Mouse (Mus musculus) hindbrain, embryonic 13.5 days (tissue): ENCODE measurements around the gene Bach2. TPM values are rescaled to one million over a fixed set of nuclear protein-coding genes. Genes with fewer than 3 reads are reported as not detected.

Experiments
- ATAC-seq: fragments of 200-750 bp; cut with Nextera tagmentation; 2 replicates; pipeline ENCODE4 v1.8.0; 2017; ENCODE audit warnings: moderate TSS enrichment; ENCODE audit not compliant: low FRiP score
- H3K27ac ChIP-seq: fragments of 300-500 bp; sonication (generic); 2 replicates; pipeline ENCODE4 v1.5.1; 2015; ENCODE audit warnings: inconsistent platforms, mild to moderate bottlenecking, moderate library complexity
- H3K27me3 ChIP-seq: fragments of 300-500 bp; sonication (generic); 2 replicates; pipeline ENCODE4 v1.6.1; 2015; ENCODE audit warnings: mild to moderate bottlenecking, inconsistent platforms
- H3K36me3 ChIP-seq: fragments of 300-500 bp; sonication (generic); 2 replicates; pipeline ENCODE4 v1.6.1; 2015; ENCODE audit warnings: mild to moderate bottlenecking, inconsistent platforms
- H3K4me1 ChIP-seq: fragments of 300-500 bp; sonication (generic); replicated peaks from 2 replicates; pipeline ENCODE4 v1.6.1; 2015; ENCODE audit warnings: inconsistent platforms
- H3K4me2 ChIP-seq: fragments of 300-500 bp; sonication (generic); 2 replicates; pipeline ENCODE4 v1.6.1; 2015; ENCODE audit warnings: inconsistent platforms, mild to moderate bottlenecking, moderate library complexity
- H3K4me3 ChIP-seq: fragments of 300-500 bp; sonication (generic); 2 replicates; pipeline ENCODE4 v1.5.1; 2015; ENCODE audit warnings: mild to moderate bottlenecking, inconsistent platforms
- H3K9ac ChIP-seq: fragments of 300-500 bp; sonication (generic); 2 replicates; pipeline ENCODE4 v1.6.1; 2015; ENCODE audit warnings: mild to moderate bottlenecking, inconsistent platforms
- H3K9me3 ChIP-seq: fragments of 300-500 bp; sonication (generic); 2 replicates; pipeline ENCODE4 v1.6.1; 2016; ENCODE audit warnings: inconsistent platforms
- WGBS: fragments of 180-500 bp; shearing (Covaris S2); methylation state at CpG from one replicate; pipeline ENCODE4 v1.1.7; 2015; 5-methylcytosine and 5-hydroxymethylcytosine counted together
- polyA plus RNA-seq: library from polyadenylated mRNA; unstranded; fragments of >200 nt; fragmentation: Nextera tagmentation; extraction: Ambion mirVana; gene quantifications from 2 replicates; pipeline ENCODE4 v1.2.1, GENCODE M21; 2015

Bach2 gene
- polyA plus RNA-seq, 1 experiment from 2014 or later: 28.5 TPM

DNA sequence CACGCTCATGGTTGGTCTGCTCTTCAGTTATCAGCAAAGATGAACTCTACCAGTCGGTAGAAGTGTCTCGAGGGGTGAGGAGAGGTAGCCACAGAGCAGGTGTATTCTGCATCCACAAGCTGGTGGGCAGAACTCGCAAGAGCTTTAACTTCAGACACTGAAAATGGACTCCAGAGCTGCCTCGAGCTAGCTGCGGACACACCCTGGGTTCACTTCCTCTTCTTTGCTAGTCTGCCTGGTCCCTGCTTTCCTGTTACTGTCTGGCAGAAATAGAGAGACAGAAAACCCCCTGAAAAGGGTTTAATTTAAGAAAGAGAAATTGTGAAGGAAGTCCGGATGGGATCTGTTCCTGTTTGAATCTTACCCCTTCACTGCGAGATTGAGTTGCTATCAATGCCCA, 326.3 kb downstream of the Bach2 start:
- Histone ChIP-seq H3K9me3 (no peaks in the 10 kb centered on the region), H3K27ac (no peak overlapping the region), H3K36me3 (peaks cover 40% of the 10 kb centered on the region), H3K4me2 (no peak overlapping the region), H3K9ac (no peak overlapping the region), H3K4me1 (peaks cover 46% of the 10 kb centered on the region), H3K4me3 (no peak overlapping the region), H3K27me3 (no peaks in the 10 kb centered on the region)
- WGBS: 90% methylated on average over 8 of the region's 8 CpGs
- no peak for ATAC-seq

DNA sequence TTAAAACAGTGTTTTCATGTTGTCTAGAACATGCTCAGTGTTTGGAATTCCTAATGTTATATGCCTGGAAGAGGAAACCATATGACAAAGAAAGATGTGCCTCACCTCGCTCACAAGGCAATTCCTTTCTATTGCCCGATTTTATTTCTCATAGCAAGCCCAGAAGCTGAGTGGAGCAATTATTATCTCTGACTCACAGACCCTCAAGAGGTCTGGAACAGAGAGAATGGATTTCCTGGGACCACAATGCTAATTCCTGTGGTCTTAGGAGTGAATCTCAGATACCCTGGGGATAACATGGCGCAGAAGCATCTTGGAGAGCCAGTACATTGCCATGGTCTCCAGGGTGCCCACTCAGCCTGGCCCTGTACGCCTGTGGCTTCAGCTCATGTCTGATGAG, 330.4 kb downstream of the Bach2 start:
- Histone ChIP-seq H3K4me2 (no peak overlapping the region), H3K27me3 (no peaks in the 10 kb centered on the region), H3K4me3 (no peak overlapping the region), H3K36me3 (peaks cover 19% of the 10 kb centered on the region), H3K27ac (peak overlapping the region; percentile 53), H3K9me3 (no peaks in the 10 kb centered on the region), H3K4me1 (peaks cover 35% of the 10 kb centered on the region), H3K9ac (0 out of 2 replicates have a peak overlapping the region, but pooled peaks have one; percentile 36)
- 72% methylated on average over 4 of the region's 4 CpGs for WGBS
- no peak for ATAC-seq

DNA sequence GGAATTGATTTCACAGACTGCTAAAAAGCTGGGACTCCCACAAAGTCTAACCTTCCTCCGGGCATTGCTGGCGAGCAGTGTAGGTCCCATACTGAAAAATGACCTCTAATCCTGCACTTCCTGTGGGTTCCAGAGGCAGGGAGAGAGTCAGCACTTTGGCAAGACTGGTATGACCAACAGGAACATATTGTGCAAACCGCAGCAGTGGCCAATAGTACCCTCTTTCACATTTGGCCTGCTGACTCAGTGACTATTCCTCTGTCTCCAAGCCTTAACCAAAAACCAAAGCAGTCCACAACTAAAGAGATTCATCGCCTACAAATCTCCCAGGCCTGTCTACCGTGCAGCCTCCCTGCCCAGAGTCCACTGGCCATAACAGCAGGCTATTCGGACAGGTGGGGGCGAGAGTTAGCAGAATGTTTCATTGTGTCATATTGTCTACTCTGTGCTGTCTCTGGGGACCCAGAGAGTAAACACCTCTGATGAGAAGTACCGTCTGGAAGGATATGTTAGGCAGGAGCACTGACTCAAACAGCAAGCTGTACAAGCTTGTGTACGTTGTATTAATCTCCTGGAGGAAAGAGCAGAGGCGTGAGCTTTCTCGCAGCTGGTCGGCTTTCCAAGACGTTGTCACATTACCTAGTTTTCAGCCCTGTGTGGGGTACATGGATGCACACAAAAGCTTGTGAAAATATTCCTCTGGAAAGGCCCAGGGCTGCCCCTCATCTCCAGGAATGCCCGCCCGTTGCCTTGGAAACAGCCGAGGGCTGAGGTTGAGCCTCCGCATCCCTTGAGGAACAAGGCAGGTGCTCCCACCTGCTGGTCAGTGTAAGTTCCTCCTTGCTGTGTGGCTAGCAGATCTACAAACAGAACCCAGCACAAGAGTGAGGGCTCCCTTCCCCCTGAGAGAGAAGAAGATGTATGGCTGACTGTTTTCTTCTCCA, 331.7 kb downstream of the Bach2 start:
- peak overlapping the region; percentile 36; the same call in 1 of the 2 replicates for H3K9ac ChIP-seq
- H3K9me3 ChIP-seq: no peaks in the 10 kb centered on the region
- peak; percentile 58; the same call in 1 of the 2 replicates for ATAC-seq
- peak overlapping the region; percentile 8; the same call in 1 of the 2 replicates for H3K4me2 ChIP-seq
- 36% methylated on average over 17 of the region's 17 CpGs for WGBS
- H3K27ac ChIP-seq: peak overlapping the region; percentile 53
- no peak overlapping the region for H3K4me3 ChIP-seq
- H3K36me3 ChIP-seq: peaks cover 10% of the 10 kb centered on the region
- peaks cover 32% of the 10 kb centered on the region for H3K4me1 ChIP-seq
- no peaks in the 10 kb centered on the region for H3K27me3 ChIP-seq

DNA sequence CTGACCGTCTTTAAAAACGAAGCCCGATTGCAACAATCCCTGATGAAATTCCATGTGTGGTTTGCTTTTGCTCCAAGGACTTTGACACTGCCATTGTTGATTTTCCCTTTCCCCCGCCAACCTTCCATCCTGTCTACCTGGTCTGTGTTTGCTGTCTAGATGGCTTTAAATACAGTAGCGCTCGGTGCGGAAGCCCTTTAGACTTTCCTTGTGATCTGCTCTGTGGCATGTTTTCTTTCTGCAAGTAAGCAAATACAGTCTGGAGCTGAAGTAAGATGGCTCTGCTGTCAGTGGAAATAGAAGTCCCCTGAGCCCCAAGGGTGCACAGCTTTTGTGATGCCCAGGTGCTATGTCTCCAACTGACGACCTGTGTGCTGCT, 332.3 kb downstream of the Bach2 start:
- peak overlapping the region; percentile 53 for H3K27ac ChIP-seq
- H3K36me3 ChIP-seq: peaks cover 12% of the 10 kb centered on the region
- H3K4me3 ChIP-seq: no peak overlapping the region
- 69% methylated on average over 8 of the region's 8 CpGs for WGBS
- ATAC-seq: no peak
- H3K4me2 ChIP-seq: no peak overlapping the region
- H3K27me3 ChIP-seq: no peaks in the 10 kb centered on the region
- H3K4me1 ChIP-seq: peaks cover 32% of the 10 kb centered on the region
- peak overlapping the region; percentile 15; the same call in 1 of the 2 replicates for H3K9ac ChIP-seq
- no peaks in the 10 kb centered on the region for H3K9me3 ChIP-seq

DNA sequence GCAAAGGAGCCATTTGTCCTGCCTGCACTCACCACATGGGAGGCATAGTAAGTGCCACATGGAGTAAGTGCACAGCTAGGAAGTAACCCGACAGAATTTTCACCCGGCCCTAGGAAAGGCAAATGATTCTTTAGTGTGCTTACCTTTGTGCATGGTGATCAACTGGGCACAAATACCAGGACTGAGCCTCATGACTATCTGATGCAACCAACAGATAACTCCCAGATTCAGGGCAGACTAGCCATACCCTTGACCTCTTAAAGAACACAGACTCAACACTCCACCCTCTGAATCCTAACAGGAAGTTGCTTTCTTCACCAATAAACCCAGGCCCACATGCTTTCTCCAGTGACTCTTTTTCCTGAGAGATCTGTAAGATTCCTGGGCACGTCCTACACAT, 332.8 kb downstream of the Bach2 start:
- no peaks in the 10 kb centered on the region for H3K27me3 ChIP-seq
- H3K4me3 ChIP-seq: no peak overlapping the region
- H3K36me3 ChIP-seq: peaks cover 12% of the 10 kb centered on the region
- no peaks in the 10 kb centered on the region for H3K9me3 ChIP-seq
- H3K4me1 ChIP-seq: peaks cover 32% of the 10 kb centered on the region
- 72% methylated on average over 3 of the region's 3 CpGs for WGBS
- 0 out of 2 replicates have a peak overlapping the region, but pooled peaks have one; percentile 15 for H3K9ac ChIP-seq
- H3K27ac ChIP-seq: peak overlapping the region; percentile 53
- ATAC-seq: no peak
- H3K4me2 ChIP-seq: no peak overlapping the region

DNA sequence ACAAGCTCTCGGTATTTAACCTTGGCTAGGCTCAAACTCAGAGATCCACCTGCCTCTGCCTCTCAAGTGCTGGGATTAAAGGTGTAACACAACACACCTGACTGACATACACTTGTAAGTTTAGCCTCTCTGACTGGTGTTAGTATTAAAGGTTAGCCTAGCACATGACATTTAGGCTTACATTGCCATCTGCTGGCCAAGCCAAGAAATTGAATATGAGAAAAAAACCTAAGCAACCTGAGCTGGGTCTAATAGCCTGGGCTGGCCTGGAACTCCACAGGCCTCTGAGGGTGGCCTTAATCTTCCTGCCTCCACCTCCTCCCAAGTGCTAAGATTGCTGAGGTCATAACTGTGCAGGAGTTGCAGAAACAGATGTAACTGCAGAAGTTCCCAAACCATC, 333.5 kb downstream of the Bach2 start:
- Histone ChIP-seq H3K4me3 (no peak overlapping the region), H3K27me3 (no peaks in the 10 kb centered on the region), H3K36me3 (peaks cover 17% of the 10 kb centered on the region), H3K4me1 (peaks cover 32% of the 10 kb centered on the region), H3K27ac (no peak overlapping the region), H3K9me3 (no peaks in the 10 kb centered on the region), H3K9ac (no peak overlapping the region), H3K4me2 (no peak overlapping the region)
- WGBS: 69% methylated on average over 1 of the region's 1 CpGs
- peak; percentile 14 for ATAC-seq

DNA sequence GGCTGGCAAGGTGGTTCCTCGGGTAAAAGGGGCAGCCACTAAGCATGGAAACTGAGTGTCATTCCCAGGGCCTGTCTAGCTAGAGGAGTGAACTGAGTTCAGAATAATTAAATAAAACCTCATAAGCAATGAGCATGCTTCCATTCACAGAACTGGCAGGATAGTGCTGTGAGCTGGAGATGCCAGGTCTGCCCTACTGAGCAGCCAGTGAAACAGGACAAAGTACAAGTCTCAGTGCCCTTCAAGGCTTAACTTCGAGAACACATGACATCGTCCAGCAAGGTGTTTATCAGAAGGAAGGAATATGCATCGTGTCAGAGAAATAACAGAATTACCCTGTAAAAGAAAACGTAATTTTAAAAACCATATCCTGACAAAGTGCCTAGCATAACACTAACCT, 335.0 kb downstream of the Bach2 start:
- H3K27me3 ChIP-seq: no peaks in the 10 kb centered on the region
- ATAC-seq: no peak
- no peak overlapping the region for H3K4me3 ChIP-seq
- H3K9me3 ChIP-seq: no peaks in the 10 kb centered on the region
- no peak overlapping the region for H3K9ac ChIP-seq
- peaks cover 28% of the 10 kb centered on the region for H3K4me1 ChIP-seq
- WGBS: 92% methylated on average over 5 of the region's 5 CpGs
- H3K4me2 ChIP-seq: no peak overlapping the region
- peaks cover 27% of the 10 kb centered on the region for H3K36me3 ChIP-seq
- no peak overlapping the region for H3K27ac ChIP-seq

DNA sequence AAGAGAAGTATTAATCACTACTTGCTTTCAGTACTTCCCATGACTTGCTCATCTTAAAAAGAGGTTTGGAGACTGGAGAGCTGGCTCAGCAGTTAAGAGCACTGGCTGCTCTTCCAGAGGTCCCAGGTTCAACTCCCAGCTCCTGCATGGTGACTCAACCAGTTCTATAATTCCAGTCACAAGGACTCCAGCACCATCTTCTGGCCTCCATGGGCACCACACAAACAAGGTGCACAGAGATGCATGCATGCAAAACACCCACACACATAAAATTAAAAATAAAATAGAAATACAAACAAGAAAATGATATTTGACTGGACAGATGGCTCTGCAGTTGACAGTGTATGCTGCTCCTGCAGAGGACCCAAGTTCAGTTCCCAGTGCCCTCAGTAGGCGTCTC, 336.0 kb downstream of the Bach2 start:
- WGBS: 100% methylated on average over 1 of the region's 1 CpGs
- no peak overlapping the region for H3K27ac ChIP-seq
- no peaks in the 10 kb centered on the region for H3K27me3 ChIP-seq
- no peak overlapping the region for H3K9ac ChIP-seq
- peaks cover 30% of the 10 kb centered on the region for H3K36me3 ChIP-seq
- H3K4me2 ChIP-seq: no peak overlapping the region
- H3K9me3 ChIP-seq: no peaks in the 10 kb centered on the region
- ATAC-seq: no peak
- peaks cover 18% of the 10 kb centered on the region for H3K4me1 ChIP-seq
- H3K4me3 ChIP-seq: no peak overlapping the region

DNA sequence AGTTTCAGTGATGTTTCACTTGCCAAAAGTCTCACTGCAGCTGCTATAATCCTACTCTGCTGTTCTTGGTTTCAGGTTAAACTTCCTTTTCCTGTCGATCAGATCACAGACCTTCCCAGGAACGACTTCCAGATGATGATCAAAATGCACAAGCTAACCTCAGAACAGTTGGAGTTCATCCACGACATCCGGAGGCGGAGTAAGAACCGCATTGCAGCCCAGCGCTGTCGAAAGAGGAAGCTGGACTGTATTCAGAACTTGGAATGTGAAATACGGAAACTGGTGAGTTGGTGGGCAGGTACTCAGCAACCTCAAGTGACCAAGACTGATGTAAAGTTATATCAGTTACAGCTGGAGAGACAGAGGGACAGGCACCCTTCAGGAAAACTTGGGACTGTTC, 336.6 kb downstream of the Bach2 start:
- Histone ChIP-seq H3K4me3 (no peak overlapping the region), H3K9me3 (no peaks in the 10 kb centered on the region), H3K27me3 (no peaks in the 10 kb centered on the region), H3K4me1 (peaks cover 13% of the 10 kb centered on the region), H3K27ac (no peak overlapping the region), H3K4me2 (no peak overlapping the region), H3K9ac (no peak overlapping the region), H3K36me3 (peaks cover 36% of the 10 kb centered on the region)
- 81% methylated on average over 9 of the region's 9 CpGs for WGBS
- ATAC-seq: no peak

DNA sequence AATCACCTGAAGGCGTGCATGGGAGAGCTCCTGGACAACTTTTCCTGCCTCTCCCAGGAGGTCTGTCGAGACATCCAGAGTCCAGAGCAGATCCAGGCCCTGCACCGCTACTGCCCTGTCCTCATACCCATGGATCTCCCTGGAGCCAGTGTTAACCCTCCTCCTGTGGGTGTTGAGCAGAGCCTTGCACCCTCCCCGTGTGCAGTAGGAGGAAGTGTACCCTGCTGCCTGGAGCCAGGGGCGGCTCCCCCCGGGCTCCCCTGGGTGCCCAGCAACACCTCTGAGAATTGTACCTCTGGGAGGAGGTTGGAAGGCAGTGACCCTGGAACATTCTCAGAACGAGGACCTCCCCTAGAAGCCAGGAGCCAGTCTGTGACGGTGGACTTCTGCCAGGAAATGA, 341.2 kb downstream of the Bach2 start:
- Histone ChIP-seq H3K4me3 (no peak overlapping the region), H3K9me3 (no peaks in the 10 kb centered on the region), H3K27ac (no peak overlapping the region), H3K4me2 (no peak overlapping the region), H3K36me3 (peaks cover 49% of the 10 kb centered on the region), H3K9ac (no peak overlapping the region), H3K27me3 (no peaks in the 10 kb centered on the region), H3K4me1 (no peaks in the 10 kb centered on the region)
- ATAC-seq: no peak
- 91% methylated on average over 8 of the region's 8 CpGs for WGBS

DNA sequence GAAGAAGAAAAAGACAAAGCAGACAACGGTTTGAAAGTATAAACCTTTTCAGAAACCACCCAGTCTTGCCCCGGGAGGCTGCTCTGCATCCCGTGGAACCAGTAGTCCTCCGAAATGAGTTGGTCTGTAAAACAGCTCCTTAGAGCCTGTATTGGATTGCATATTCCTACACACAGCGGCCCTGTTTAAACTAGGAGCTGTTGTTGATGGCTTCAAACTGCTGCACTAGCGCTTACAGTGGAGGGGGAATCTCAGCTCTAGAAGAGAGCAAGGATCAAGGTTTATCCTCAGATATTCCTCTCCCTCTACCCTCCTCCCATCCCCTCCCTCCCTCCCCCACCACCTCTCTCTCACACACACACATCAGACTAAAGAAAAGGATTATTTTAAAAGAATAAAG, 345.6 kb downstream of the Bach2 start:
- H3K4me1 ChIP-seq: no peaks in the 10 kb centered on the region
- H3K36me3 ChIP-seq: peaks cover 27% of the 10 kb centered on the region
- no peak for ATAC-seq
- no peaks in the 10 kb centered on the region for H3K27me3 ChIP-seq
- H3K27ac ChIP-seq: no peak overlapping the region
- no peaks in the 10 kb centered on the region for H3K9me3 ChIP-seq
- H3K9ac ChIP-seq: no peak overlapping the region
- WGBS: 76% methylated on average over 6 of the region's 6 CpGs
- no peak overlapping the region for H3K4me3 ChIP-seq
- no peak overlapping the region for H3K4me2 ChIP-seq

DNA sequence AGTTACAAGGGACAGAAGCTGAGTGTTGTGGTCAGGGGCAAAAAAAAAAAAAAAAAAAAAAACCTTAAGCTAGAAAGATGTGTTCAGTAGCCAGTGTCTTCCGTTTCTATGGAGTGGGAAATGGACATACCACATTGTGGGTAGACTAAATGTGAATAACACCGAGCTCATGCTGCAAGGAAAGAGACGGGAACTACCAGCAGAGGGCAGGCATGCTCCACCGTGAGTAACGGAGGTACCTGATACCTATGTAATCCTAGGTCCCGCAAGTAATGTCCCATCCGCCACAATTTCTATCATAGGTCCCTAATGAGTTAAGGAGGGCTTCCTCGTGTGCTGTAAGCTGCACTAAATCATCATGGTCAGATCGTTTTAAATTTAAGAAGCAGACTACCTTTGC, 348.0 kb downstream of the Bach2 start:
- WGBS: 18% methylated on average over 9 of the region's 9 CpGs
- H3K4me2 ChIP-seq: no peak overlapping the region
- no peaks in the 10 kb centered on the region for H3K27me3 ChIP-seq
- no peaks in the 10 kb centered on the region for H3K9me3 ChIP-seq
- H3K27ac ChIP-seq: no peak overlapping the region
- no peaks in the 10 kb centered on the region for H3K4me1 ChIP-seq
- no peak overlapping the region for H3K9ac ChIP-seq
- ATAC-seq: no peak
- H3K4me3 ChIP-seq: no peak overlapping the region
- H3K36me3 ChIP-seq: peaks cover 7% of the 10 kb centered on the region; the same call in 1 of the 2 replicates

DNA sequence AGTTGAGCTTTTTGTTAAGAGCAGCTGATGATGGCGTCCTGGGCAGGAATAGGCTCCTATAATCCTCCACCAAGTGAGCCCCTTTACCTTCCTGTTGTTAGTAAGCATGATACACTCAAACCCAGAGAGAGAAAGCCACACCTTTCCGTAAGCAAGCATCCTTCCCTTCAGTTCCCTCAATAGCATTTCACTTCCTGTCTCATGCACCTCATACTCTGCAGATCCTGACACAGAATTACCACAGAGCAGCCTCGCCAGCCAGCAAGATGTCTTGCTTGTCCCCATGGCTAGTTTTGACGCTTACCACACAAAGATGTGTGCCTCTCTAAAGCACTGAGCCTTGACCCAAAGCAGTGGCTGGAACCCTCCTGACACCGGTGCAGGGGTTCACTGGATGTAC, 348.9 kb downstream of the Bach2 start:
- no peaks in the 10 kb centered on the region for H3K27me3 ChIP-seq
- H3K4me2 ChIP-seq: no peak overlapping the region
- no peak overlapping the region for H3K27ac ChIP-seq
- H3K9ac ChIP-seq: no peak overlapping the region
- H3K4me1 ChIP-seq: no peaks in the 10 kb centered on the region
- ATAC-seq: no peak
- peaks cover 7% of the 10 kb centered on the region; the same call in 1 of the 2 replicates for H3K36me3 ChIP-seq
- H3K9me3 ChIP-seq: no peaks in the 10 kb centered on the region
- whole genome bisulfite sequencing: 86% methylated on average over 5 of the region's 5 CpGs
- H3K4me3 ChIP-seq: no peak overlapping the region
